Mouse (Mus musculus) hematopoietic stem cell, adult 5-6 weeks (primary cell): ENCODE results near the gene Tmbim6. TPM values are rescaled to one million over a fixed set of nuclear protein-coding genes. Genes with fewer than 3 reads are reported as not detected.

Experiments used
- ATAC-seq, 2 experiments: fragments of 125-278 bp in 1 of 2; replicated peaks in 1 of 2; 2 replicates each; pipeline ENCODE4 v1.8.0; 2016 to 2017; ENCODE audit warnings: inconsistent platforms in 2 of 2, mild to moderate bottlenecking in 2 of 2, moderate number of reproducible peaks in 2 of 2, low read depth in 1 of 2, moderate TSS enrichment in 1 of 2; ENCODE audit not compliant: low FRiP score in 2 of 2, poor library complexity in 2 of 2, severe bottlenecking in 2 of 2, insufficient read depth in 1 of 2, low TSS enrichment in 1 of 2
- total RNA-seq: library from RNA; stranded (forward); fragments of 172-1452, 232-1000 nt; gene quantifications from 2 replicates; pipeline ENCODE4 v1.2.3, GENCODE M21; 2017

Gene Tmbim6
- 120 and 133 TPM in 2 replicates for total RNA-seq

GRCm38 (mm10) chr15:99392486-99393385 lies at the start of gene Tmbim6:
Gene Tmbim6, plus strand, starts transcription at chr15:99392882.
- peak; percentile 84 to 91 for ATAC-seq

DNA sequence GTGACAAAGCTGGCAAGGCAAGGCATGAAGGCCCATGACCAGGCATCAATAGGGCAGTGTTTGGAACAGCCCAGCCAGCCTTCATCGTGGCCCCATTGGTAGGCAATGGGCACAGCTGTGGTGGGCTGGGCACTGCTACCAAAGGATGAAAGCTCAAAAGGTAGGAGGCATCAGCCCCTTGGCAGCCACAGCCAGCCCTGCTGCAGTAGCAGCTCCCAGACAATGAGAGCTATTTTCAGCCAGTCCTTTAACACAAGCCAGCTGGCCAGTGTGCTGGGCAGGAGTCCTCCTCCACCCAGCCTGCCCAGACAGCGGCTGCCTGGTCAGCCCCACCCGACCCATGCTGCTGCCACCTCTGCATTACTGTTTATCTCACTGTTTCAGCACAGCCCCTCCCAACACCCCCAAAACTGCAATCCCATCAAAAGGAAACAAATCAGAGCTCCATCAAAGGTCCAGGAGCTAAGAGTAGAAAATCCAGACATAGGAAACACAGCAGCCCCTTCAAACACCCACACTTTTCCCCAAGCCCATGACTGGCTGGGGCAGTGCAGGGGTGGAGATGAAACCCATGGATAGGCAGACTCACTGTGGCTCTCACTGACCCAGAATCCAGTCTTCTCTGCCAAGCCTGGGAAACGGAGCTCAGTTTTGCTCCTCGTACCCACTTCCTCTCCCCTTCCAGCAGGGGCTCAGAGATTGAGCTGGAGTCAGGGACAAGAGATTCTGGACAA lies 49.1 kb upstream of the Tmbim6 start:
- ATAC-seq: no peak

- no peak for ATAC-seq
These were observed 48.4 kb upstream of the Tmbim6 start for GRCm38 (mm10) chr15:99344148-99344870.

DNA sequence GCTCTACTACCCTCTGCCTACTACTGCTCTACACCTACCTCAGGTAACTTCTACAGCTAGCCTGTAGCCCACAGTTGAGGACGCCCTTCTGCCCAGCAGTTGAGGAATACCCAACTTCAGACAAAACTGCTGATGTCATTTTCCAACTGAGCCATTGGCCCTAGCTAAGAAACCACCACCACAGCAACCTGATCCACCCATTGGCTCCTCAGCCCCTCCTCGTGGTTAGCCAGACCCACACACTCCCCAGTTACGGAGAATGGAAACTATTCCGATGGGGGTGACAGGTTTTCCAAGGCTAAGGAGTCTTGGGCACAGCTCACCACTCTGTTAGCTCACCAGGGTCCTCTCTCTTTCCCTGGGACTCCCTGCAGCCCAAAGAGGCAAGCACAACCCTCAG lies 47.7 kb upstream of the Tmbim6 start:
- no peak for ATAC-seq

GRCm38 (mm10) chr15:99351610-99352009 lies 41.1 kb upstream of the Tmbim6 start:
- no peak for ATAC-seq

DNA sequence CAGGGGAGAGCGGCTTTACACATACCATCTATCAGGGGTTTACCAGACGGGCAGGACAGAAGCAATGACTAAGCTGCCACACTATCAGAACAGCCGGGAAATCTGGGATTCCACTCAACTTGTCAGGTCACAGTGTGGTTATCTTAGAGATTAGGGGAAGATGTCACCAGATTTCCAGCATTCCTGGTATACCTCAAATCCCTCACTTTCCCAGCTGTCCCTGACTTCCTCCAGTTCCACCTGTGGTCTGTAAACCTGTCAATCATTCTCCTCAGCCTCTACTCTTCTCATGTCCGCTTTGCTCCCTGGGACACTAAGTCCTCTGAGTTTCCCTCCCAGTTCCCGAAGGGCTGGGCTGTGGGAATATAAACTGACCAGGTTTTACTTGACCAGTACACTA lies 40.4 kb upstream of the Tmbim6 start:
- ATAC-seq: no peak

DNA sequence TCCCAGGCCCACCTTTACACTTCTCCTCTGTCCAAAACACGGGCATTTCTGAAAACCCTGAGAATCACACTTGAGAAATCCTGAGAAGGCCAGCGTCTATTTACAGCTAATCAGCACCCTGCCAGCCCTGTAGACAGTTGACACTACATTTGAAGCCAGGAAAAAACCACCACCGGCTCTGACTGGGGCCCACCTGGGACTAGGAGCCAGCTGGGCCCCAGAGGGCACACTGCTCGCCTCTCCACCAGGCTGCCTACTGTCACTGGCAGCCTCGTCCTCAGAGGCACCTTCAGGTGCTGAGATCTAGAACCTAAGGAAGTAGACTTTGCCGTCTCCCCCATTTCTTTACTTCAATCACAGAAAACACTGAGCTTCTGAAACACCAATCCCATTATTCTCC lies 37.0 kb upstream of the Tmbim6 start:
- no peak for ATAC-seq

DNA sequence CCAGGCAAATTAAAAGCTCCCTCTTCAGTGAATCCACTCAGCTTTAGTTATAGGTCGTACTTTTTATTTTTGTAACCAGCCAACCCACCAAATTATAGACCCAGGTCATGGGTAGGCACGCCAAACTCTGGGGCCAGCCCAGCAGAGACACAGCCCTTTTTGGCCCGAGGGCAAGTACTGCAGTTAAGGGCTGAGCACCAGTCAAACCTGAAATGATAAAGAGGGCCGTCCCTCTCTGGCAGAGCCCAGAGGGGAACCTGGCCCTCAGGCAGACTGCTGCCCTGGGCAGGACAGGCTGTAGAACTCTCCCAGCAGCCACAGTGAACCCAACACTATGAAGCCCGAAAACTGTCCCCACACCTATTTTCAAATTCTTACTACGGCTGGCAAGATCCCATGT lies 36.2 kb upstream of the Tmbim6 start:
- no peak for ATAC-seq

- ATAC-seq: no peak
These were observed 33.7 kb upstream of the Tmbim6 start for GRCm38 (mm10) chr15:99358952-99359351.

DNA sequence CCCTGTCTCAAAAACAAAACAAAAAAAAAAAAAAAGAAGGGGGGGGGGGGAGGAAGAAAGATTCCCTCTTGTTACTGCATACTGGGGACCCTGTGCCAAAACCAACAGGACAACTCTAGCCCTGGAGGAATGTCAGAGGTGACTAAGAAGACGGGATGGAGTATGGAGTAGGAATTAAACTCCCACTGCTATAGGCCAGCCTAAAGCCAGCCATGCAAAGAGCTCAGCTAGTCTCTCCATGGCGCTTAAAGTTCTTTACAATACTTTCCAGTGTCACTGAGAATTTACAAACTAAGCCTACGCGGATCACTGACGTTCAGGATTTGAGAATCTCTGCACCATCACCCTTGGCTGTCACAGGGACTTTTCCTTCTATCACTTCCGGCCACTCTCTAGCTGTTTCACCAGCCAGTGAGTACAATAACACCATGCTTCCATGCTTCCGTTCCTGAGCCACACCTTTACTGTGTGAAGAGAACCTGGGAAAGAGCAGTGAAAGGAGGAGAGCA lies 28.6 kb upstream of the Tmbim6 start:
- ATAC-seq: no peak

DNA sequence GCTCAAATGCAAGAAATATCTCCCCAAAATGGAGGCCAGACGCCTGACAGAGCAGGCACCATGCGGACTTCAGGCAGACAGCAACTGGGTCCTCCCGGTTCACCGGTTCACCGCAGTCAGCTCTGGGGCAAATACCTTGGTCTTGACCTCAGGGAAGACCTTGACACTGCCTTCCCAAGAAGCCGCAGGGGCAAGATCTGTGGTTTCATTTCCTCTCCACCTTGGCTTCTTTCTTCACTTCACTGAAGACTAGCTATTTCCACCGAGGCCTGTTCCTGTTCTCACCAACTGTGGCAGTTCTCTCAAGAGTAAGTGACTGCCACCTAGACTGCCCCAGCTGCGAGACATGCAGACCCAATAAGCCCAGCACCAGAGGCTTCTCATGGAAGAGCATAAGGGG lies 27.8 kb upstream of the Tmbim6 start:
- ATAC-seq: peak; percentile 74 to 89

DNA sequence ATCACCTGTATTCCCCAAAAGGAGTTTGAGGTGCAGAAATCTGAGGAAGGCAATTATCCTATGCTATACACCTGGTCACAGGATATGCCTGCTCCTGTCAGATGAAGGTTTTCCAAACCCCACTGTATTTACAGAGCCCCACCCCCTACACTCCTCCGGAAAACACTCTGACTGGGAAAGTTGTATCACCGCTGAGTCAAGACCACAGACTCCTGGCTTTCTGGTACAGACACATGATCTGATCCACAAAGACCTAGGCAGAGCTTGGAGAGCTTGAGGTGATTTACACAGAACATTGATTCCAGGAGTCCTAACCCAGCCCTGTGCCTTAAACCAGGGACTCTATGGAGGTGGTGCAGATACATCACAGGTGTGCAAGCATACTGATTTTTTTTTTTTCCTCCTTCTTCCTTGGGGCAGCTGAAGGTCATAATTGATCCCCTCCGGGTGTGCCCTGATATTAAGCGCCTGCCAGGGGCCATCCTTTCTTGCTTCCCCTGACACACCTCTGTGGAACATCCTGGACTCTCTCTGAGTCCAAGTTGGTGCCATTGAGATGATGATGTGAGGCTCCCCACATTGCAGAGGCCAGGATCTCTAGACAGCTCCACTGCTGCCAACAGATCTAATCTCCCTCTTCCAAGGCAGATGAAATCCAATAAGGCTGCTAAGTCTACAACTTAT lies 24.0 kb upstream of the Tmbim6 start:
- no peak for ATAC-seq

- ATAC-seq: no peak
These were observed 23.1 kb upstream of the Tmbim6 start for GRCm38 (mm10) chr15:99369391-99370171.

DNA sequence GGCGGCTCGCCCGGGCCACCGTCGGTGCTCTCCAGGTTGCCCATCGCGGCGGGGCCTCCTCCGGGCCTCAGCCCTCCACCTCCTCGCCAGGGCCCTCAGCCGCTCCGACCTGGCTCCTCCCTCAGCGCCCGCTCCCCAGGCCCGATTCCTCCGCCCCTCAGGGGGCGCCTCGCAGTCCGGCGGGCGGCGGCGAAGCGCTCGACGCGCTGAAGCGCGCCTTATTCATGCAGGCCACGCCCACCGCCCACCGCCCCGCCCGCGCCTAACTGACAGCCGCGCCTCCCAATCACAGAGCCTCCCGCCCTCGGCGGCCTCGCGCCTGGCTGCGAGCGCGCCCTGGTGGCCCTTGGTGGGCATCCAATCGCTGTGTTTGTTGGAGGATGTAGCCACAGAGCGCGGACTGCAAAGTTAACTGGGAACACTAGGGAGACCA lies 22.4 kb upstream of the Tmbim6 start, which contains the start of gene Fmnl3:
Gene Fmnl3 (minus strand): TSS at position 224 of the 433 bp plus-strand sequence.
- ATAC-seq: peak; percentile 89 to 98

GRCm38 (mm10) chr15:99371526-99372340 lies 20.9 kb upstream of the Tmbim6 start:
- no peak for ATAC-seq

- ATAC-seq: no peak
These were observed 19.9 kb upstream of the Tmbim6 start for GRCm38 (mm10) chr15:99372761-99373160.
